Mouse (Mus musculus) midbrain, embryonic 12.5 days (tissue): Measurements from ENCODE around the gene Zfp873. TPM values are rescaled to one million over a fixed set of nuclear protein-coding genes. Genes with fewer than 3 reads are reported as not detected.
A peak's percentile ranks its signal among the peaks of the same experiment; 100 is the strongest.
"Not testable (repeated sequence)": the region's sequence is repeated elsewhere in the genome, so short reads cannot be mapped to it uniquely, and the experiment has no call there.

ENCODE experiments used
- ATAC-seq: fragments of 200-750 bp; cut with Nextera tagmentation; 2 replicates; pipeline ENCODE4 v1.8.0; 2017; ENCODE audit warnings: low read depth, moderate TSS enrichment, moderate library complexity; ENCODE audit not compliant: low FRiP score
- H3K27ac ChIP-seq: fragments of 300-500 bp; sonication (generic); replicated peaks from 2 replicates; pipeline ENCODE4 v1.5.1; 2016; ENCODE audit warnings: mild to moderate bottlenecking
- H3K27me3 ChIP-seq: fragments of 300-500 bp; sonication (generic); 2 replicates; pipeline ENCODE4 v1.6.1; 2016; ENCODE audit warnings: mild to moderate bottlenecking
- H3K36me3 ChIP-seq: fragments of 300-500 bp; sonication (generic); 2 replicates; pipeline ENCODE4 v1.6.1; 2016
- H3K4me1 ChIP-seq: fragments of 300-500 bp; sonication (generic); 2 replicates; pipeline ENCODE4 v1.6.1; 2016
- H3K4me2 ChIP-seq: fragments of 300-500 bp; sonication (generic); replicated peaks from 2 replicates; pipeline ENCODE4 v1.6.1; 2016; ENCODE audit warnings: mild to moderate bottlenecking, moderate library complexity
- H3K4me3 ChIP-seq: fragments of 300-500 bp; sonication (generic); 2 replicates; pipeline ENCODE4 v1.5.1; 2016; ENCODE audit warnings: mild to moderate bottlenecking
- H3K9ac ChIP-seq: fragments of 300-500 bp; sonication (generic); replicated peaks from 2 replicates; pipeline ENCODE4 v1.6.1; 2016; ENCODE audit warnings: mild to moderate bottlenecking, moderate library complexity
- H3K9me3 ChIP-seq: fragments of 300-500 bp; sonication (generic); 2 replicates; pipeline ENCODE4 v1.6.1; 2016; ENCODE audit warnings: mild to moderate bottlenecking
- WGBS: fragments of 180-500 bp; shearing (Covaris S2); methylation state at CpG from one replicate; pipeline ENCODE4 v1.1.7; 2016; 5-methylcytosine and 5-hydroxymethylcytosine counted together
- polyA plus RNA-seq: library from polyadenylated mRNA; unstranded; fragments of >200 nt; fragmentation: Nextera tagmentation; extraction: Ambion mirVana; gene quantifications from 2 replicates; pipeline ENCODE4 v1.2.1, GENCODE M21; 2016

Gene Zfp873
- polyA plus RNA-seq: 16.5 and 18.3 TPM in 2 replicates

DNA sequence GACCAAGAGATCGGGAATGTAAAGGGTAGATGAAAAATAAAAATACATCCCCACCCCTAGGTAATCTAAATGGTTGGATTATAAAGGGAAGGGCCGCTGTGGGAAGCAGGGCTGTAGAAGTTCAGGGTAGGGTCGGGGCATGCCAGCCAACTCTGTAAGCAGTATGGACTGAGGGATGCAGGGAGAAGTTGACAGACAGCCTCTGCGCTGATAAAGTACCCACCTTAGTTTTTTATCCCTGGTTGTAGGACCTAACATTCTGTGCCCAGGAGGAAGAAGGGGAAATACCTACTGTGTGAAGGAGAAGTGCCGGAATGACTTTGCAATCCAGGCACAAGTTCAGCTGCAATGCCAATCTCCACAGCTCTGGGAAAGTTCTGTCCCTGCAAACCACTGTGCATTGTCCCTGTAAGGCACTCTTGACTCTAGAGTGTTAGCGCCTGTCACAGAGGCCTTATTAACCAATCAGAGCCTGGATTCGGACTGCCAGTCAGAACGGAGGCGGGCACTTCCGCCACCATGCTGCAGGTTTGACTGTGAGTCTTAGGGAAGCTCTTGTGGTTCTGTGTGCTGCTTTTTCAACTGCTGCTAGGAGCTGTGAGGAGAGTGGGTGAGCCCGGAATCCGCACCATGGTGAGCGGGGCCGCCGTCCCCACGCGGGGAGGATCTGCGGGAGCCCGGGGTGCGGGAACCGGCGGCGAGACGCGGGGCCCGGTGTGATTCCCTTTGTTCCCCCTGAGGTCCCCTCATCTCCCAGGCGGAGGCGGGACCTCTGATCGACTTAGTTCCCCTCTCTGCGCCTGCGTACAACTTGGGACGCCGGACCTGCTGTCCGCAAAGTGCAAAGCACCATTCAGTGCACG is at the start of gene Zfp873:
Zfp873 (plus strand) TSS at position 527 of the 863 bp plus-strand sequence.
- H3K36me3 ChIP-seq: peaks cover 7% of the 10 kb centered on the region
- H3K4me2 ChIP-seq: peak within 1 kb of the TSS; percentile 53
- WGBS: 11% methylated on average over 35 of the region's 35 CpGs
- no peaks in the 10 kb centered on the region for H3K27me3 ChIP-seq
- H3K4me1 ChIP-seq: no peaks in the 10 kb centered on the region
- H3K27ac ChIP-seq: peak within 1 kb of the TSS; percentile 95
- H3K9ac ChIP-seq: peak within 1 kb of the TSS; percentile 82
- peak; percentile 99 for ATAC-seq
- peak within 1 kb of the TSS; percentile 65 for H3K4me3 ChIP-seq
- peaks cover 55% of the 10 kb centered on the region for H3K9me3 ChIP-seq

DNA sequence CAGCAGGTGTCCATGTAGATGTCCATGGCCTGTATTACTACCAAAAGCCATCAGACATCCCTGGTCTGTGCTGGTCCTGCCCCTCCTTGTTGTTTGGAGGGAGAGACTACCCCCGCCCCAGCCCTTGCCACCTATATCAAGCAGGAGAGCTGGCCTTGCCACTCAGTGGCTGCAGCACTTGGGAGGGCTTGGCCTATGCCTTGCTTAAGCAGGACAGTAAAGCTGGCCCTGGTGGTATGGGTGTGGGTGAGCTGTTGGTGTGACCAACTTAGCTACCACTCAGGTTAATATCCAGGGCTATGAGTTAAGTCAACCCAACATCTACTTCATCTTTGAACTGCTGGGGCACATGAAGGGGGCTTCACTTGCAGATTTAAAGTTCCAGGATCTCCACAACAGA is 44.7 kb upstream of the Zfp873 start:
- H3K4me2 ChIP-seq, ATAC-seq, H3K27ac ChIP-seq, H3K4me1 ChIP-seq, H3K27me3 ChIP-seq, H3K9ac ChIP-seq, H3K4me3 ChIP-seq: not testable (repeated sequence)
- Histone ChIP-seq H3K36me3 (peaks cover 27% of the 10 kb centered on the region), H3K9me3 (peaks cover 36% of the 10 kb centered on the region)
- WGBS: 93% methylated on average over 1 of the region's 1 CpGs

GRCm38 (mm10) chr10:82004822-82005221 is 43.1 kb upstream of the Zfp873 start:
- ATAC-seq: not testable (repeated sequence)

GRCm38 (mm10) chr10:82042191-82042590 is 5.7 kb upstream of the Zfp873 start:
- ATAC-seq: no peak
- no peaks in the 10 kb centered on the region for H3K4me1 ChIP-seq
- no peaks in the 10 kb centered on the region for H3K27me3 ChIP-seq
- H3K9ac ChIP-seq: no peak overlapping the region
- peaks cover 24% of the 10 kb centered on the region; the same call in 1 of the 2 replicates for H3K9me3 ChIP-seq
- H3K4me3 ChIP-seq: no peak overlapping the region
- 74% methylated on average over 2 of the region's 2 CpGs for WGBS
- no peak overlapping the region for H3K4me2 ChIP-seq
- H3K27ac ChIP-seq: no peak overlapping the region
- H3K36me3 ChIP-seq: no peaks in the 10 kb centered on the region

More at GRCm38 (mm10) chr10:82004822-82005221, 43.1 kb upstream of the Zfp873 start:
- H3K36me3 ChIP-seq: peaks cover 35% of the 10 kb centered on the region
- WGBS: 69% methylated on average over 2 of the region's 2 CpGs
- not testable (repeated sequence) for H3K4me2 ChIP-seq, H3K27me3 ChIP-seq, H3K27ac ChIP-seq, H3K9ac ChIP-seq, H3K4me1 ChIP-seq, H3K4me3 ChIP-seq
- peaks cover 39% of the 10 kb centered on the region for H3K9me3 ChIP-seq

GRCm38 (mm10) chr10:82046603-82047002 is 1.3 kb upstream of the Zfp873 start:
- 86% methylated on average over 3 of the region's 3 CpGs for WGBS
- H3K27ac ChIP-seq: no peak overlapping the region
- H3K9ac ChIP-seq: no peak overlapping the region
- H3K4me2 ChIP-seq: no peak overlapping the region
- H3K4me3 ChIP-seq: no peak overlapping the region
- H3K4me1 ChIP-seq: no peaks in the 10 kb centered on the region
- no peaks in the 10 kb centered on the region for H3K27me3 ChIP-seq
- no peak for ATAC-seq
- peaks cover 44% of the 10 kb centered on the region for H3K9me3 ChIP-seq
- no peaks in the 10 kb centered on the region; the same call in none of the 2 replicates for H3K36me3 ChIP-seq

- H3K36me3 ChIP-seq: peaks cover 13% of the 10 kb centered on the region
- H3K27ac ChIP-seq: peak overlapping the region; percentile 95
- peak overlapping the region; percentile 65 for H3K4me3 ChIP-seq
- peak overlapping the region; percentile 82 for H3K9ac ChIP-seq
- H3K4me1 ChIP-seq, H3K27me3 ChIP-seq: not testable (repeated sequence)
- peak overlapping the region; percentile 53 for H3K4me2 ChIP-seq
- 30% methylated on average over 10 of the region's 10 CpGs for WGBS
- ATAC-seq: peak; percentile 38; the same call in 1 of the 2 replicates
- peaks cover 60% of the 10 kb centered on the region for H3K9me3 ChIP-seq
Observed at GRCm38 (mm10) chr10:82048460-82048804, 509 bp downstream of the Zfp873 start.

GRCm38 (mm10) chr10:82082728-82083621 is 35.1 kb downstream of the Zfp873 start, which contains the start of gene BC024063:
Gene BC024063 (plus strand): TSS chr10:82083353.
- H3K36me3 ChIP-seq, H3K9me3 ChIP-seq, H3K4me1 ChIP-seq, H3K27me3 ChIP-seq: not testable (repeated sequence)
- Histone ChIP-seq H3K9ac (peak within 1 kb of the TSS; percentile 43; the same call in 1 of the 2 replicates), H3K27ac (peak within 1 kb of the TSS; percentile 84), H3K4me3 (peak within 1 kb of the TSS; percentile 48), H3K4me2 (peak within 1 kb of the TSS; percentile 46)
- ATAC-seq: peak; percentile 97
- WGBS: 21% methylated on average over 42 of the region's 42 CpGs

DNA sequence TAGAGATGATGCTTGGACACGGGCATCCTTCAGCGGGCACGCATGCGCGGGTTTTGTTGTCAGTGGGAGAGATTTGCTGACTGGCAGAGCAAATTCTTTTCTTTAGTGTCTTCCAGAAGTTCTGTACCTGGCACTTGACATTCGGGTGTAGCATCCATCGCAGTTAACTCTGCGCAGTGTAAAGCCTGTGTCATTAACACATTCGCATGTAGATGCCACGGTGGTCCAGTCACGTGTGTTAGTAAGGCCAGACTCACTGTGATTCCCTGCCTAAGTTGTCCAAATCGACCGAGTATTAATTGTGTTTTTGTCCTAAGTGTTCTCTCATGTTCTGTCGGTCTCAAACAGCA is 35.7 kb downstream of the Zfp873 start:
- ATAC-seq: peak; percentile 32; the same call in 1 of the 2 replicates
- not testable (repeated sequence) for H3K36me3 ChIP-seq, H3K9me3 ChIP-seq, H3K4me1 ChIP-seq, H3K27me3 ChIP-seq
- Histone ChIP-seq H3K4me3 (peak overlapping the region; percentile 48), H3K27ac (peak overlapping the region; percentile 84), H3K4me2 (peak overlapping the region; percentile 46), H3K9ac (peak overlapping the region; percentile 43; the same call in 1 of the 2 replicates)
- 27% methylated on average over 14 of the region's 14 CpGs for WGBS

Other genes starting within 250 kb of the Zfp873 start
- 2.5 and 2.6 TPM in 2 replicates for gene Gm4767, start 235.9 kb upstream of the Zfp873 start, polyA plus RNA-seq
- 12.5 and 13.1 TPM in 2 replicates for gene Gm32687, start 184.2 kb upstream of the Zfp873 start, polyA plus RNA-seq
- 6.4 and 6.8 TPM in 2 replicates for gene Zfp781, start 117.6 kb upstream of the Zfp873 start, polyA plus RNA-seq
- gene BC024063, start 35.2 kb downstream of the Zfp873 start, polyA plus RNA-seq: 6.4 and 7.0 TPM in 2 replicates
- 6.2 and 6.3 TPM in 2 replicates for gene AU041133, start 79.9 kb downstream of the Zfp873 start, polyA plus RNA-seq
- gene Zfp938, start 193.2 kb downstream of the Zfp873 start, polyA plus RNA-seq: 16.4 and 18.4 TPM in 2 replicates